Comparison of ENCODE assay signal across 1 mouse cellular context in the genomic region with DNA sequence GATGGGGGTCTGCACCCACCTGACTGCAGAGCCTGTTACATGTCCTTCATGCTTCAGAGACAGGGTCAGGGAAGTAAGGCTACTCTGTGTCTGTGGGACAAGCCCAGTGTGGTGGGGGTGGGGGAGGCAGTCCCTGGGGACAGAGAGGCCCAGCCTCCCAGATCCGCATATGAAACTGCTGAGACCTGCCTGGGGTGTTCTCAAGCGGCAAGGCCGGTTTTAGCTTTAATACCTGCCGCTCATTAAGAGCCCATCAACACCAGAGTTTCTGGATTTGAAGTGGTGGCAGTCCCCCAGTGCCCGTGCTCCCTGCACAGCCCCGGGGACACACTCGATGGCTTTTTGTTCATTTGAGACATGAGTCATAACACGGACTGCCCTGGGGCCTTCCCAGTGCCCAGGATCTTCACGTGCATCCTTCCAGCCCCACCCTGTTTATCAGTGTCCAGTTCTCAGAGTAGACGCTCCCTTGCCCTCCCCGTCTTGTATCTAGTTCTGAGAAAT.
TF ChIP-seq lines count a peak whose summit lies in the region.

No protein-coding gene starts in this region.

TF ChIP-seq in CH12.LX, 34 proteins besides CTCF, POLR2A, EP300 and RAD21 (continued from another document):
- TF ChIP-seq IRF4 (IDR thresholded peaks at IDR 0.05; ENCODE audit: low read depth, low read length) (peak; percentile 92), ELF1 (IDR thresholded peaks at IDR 0.05; ENCODE audit: low read depth, low read length) (no peak), MAX (IDR thresholded peaks at IDR 0.05; ENCODE audit: low read length) (no peak; the same call in 1 of the 2 replicates), BHLHE40 (IDR thresholded peaks at IDR 0.05; ENCODE audit: low read depth, low read length) (peak; percentile 99), MAFK (IDR thresholded peaks at IDR 0.05; ENCODE audit: insufficient replicate concordance, low read length) (no peak), USF2 (conservative IDR thresholded peaks at IDR 0.05; ENCODE audit: low read depth, low read length) (no peak), JUN (IDR thresholded peaks at IDR 0.05; ENCODE audit: insufficient read depth, low read depth, low read length) (peak; percentile 6; the same call in 1 of the 2 replicates), RCOR1 (conservative IDR thresholded peaks at IDR 0.05; ENCODE audit: low read depth, low read length) (peak; percentile 61; the same call in 1 of the 2 replicates), TBP (conservative IDR thresholded peaks at IDR 0.05; ENCODE audit: low read depth, low read length) (0 out of 2 replicates have a peak, but pooled peaks have one; percentile 14), TCF12 (IDR thresholded peaks at IDR 0.05; ENCODE audit: low read depth, low read length) (peak; percentile 92), GABPA (IDR thresholded peaks at IDR 0.05; ENCODE audit: insufficient replicate concordance, low read depth, low read length) (no peak), ETS1 (conservative IDR thresholded peaks at IDR 0.05; ENCODE audit: low read depth, low read length) (peak; percentile 85), MAZ (IDR thresholded peaks at IDR 0.05; ENCODE audit: low read depth, low read length) (peak; percentile 61), MEF2A (IDR thresholded peaks at IDR 0.05; ENCODE audit: borderline replicate concordance, low read depth, low read length) (peak; percentile 79), CHD1 (IDR thresholded peaks at IDR 0.05; ENCODE audit: low read depth, low read length) (no peak), ZC3H11A (IDR thresholded peaks at IDR 0.05; ENCODE audit: low read depth, low read length) (no peak), CHD2 (IDR thresholded peaks at IDR 0.05; ENCODE audit: low read length) (peak; percentile 94), UBTF (IDR thresholded peaks at IDR 0.05; ENCODE audit: low read depth, low read length) (peak; percentile 66; the same call in 1 of the 2 replicates), HCFC1 (IDR thresholded peaks at IDR 0.05; ENCODE audit: low read depth, low read length) (no peak), MYC (IDR thresholded peaks at IDR 0.05; ENCODE audit: low read depth, low read length) (peak; percentile 68; the same call in 1 of the 2 replicates), ZKSCAN1 (IDR thresholded peaks at IDR 0.05; ENCODE audit: borderline replicate concordance, low read depth, low read length) (no peak), NRF1 (IDR thresholded peaks at IDR 0.05; ENCODE audit: low read depth, low read length) (no peak), KAT2A (IDR thresholded peaks at IDR 0.05; ENCODE audit: insufficient replicate concordance, low read length) (0 out of 2 replicates have a peak, but pooled peaks have one; percentile 65), NELFE (IDR thresholded peaks at IDR 0.05; ENCODE audit: low read depth, low read length) (no peak), SMC3 (IDR thresholded peaks at IDR 0.05; ENCODE audit: low read depth, low read length) (no peak; the same call in 1 of the 2 replicates), ZMIZ1 (IDR thresholded peaks at IDR 0.05; ENCODE audit: low read depth, low read length) (no peak), POLR2AphosphoS2 (IDR thresholded peaks at IDR 0.05; ENCODE audit: low read depth, low read length) (no peak), JUND (conservative IDR thresholded peaks at IDR 0.05; ENCODE audit: low read depth, low read length) (no peak), MXI1 (IDR thresholded peaks at IDR 0.05; ENCODE audit: low read depth, low read length) (no peak; the same call in 1 of the 2 replicates), USF1 (IDR thresholded peaks at IDR 0.05; ENCODE audit: low read depth, low read length) (no peak)
TF ChIP-seq in CH12.LX: peak in this region for 13.
